Mouse (Mus musculus) cerebellum, adult 9-10 months (tissue): ENCODE data around the gene Antxr1.
A peak's percentile ranks its signal among the peaks of the same experiment; 100 is the strongest.

ENCODE experiments used
- DNase-seq: peaks from one replicate; pipeline ENCODE4 v3.0.0; 2022

Gene Antxr1

DNA sequence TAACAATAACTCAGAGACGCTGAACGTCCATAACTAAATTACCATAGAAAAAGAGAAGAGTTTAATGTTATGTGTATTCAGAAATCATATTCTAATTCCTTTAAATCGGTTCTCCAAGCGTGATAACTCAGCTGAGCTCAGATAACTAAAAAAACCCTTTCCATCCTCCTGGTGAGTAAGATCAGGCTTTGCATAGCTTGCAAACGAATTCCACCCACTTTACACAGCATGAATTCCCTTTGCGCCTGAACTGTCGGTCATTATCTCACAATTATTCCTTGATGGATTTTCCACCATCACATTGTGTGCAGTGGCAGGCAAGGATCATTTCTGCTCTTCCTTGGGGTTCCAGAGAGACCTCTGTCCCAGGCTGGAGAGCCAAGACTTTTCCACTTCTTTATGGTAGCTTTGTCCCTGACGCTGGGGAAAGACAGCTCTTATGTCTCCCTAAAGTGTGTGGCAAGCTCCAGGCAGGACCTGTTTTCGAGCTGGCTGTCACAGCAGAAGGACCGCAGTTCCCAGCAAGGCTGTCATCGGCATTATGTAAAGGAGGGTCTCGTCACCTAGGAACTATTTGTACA is 201.6 kb downstream of the Antxr1 start:
- no peak for DNase-seq

DNA sequence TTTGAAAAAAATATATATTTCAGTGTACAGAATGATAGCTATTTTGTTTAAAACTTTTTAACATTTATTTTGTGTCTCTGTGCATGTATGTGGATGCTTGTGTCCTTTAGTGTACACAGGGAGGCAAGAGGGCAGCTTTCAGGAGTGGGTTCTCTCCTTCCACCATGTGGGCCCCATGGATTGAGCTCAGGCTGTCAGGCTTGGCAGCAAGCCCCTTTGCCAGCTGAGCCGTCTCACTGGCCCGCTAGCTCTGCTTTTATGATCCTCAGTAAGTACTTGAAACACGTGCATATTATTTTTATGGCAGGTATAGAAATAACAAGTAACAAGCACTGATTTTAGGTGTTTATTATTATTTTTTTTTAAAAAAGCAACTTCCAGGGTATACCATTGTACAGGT is 202.1 kb downstream of the Antxr1 start:
- DNase-seq, result no peak

DNA sequence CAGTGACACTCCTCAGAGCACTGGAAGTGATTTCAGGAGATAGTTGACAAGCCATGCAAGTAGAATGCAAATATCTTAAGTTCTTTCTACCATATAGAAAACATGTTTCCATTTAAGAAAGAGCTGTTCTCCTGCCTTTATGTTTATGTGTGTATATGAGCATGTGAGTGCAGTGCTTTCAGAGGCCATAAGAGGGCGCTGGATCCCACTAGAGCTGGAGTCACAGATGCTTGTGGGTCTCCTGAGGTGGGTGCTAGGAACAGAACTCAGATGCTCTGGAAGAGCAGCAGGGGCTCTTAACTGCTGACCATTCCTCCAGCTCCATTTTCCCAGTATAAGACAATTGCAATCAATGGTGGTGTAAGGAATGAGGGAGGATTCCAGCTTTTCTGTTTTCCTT is 204.5 kb downstream of the Antxr1 start:
- DNase-seq, result no peak

DNA sequence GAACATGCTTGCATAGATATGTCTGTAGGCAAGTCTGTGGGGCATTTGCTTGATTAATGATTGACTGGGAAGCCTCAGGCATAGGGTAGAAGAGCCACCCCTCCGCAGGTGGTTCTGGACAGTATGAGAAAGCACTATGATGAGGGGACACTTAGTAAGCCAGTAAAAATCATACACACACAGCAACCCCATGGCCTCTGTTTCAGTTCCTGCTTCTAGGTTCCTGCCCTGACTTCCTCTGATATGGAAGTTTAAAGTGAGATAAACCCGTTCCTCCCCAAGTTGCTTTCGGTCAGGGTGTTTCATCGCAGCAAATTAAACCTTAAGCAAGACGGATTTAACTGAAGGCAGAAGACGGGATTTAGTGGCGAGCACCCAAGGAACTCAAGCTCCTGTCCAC is 205.0 kb downstream of the Antxr1 start:
- no peak for DNase-seq

DNA sequence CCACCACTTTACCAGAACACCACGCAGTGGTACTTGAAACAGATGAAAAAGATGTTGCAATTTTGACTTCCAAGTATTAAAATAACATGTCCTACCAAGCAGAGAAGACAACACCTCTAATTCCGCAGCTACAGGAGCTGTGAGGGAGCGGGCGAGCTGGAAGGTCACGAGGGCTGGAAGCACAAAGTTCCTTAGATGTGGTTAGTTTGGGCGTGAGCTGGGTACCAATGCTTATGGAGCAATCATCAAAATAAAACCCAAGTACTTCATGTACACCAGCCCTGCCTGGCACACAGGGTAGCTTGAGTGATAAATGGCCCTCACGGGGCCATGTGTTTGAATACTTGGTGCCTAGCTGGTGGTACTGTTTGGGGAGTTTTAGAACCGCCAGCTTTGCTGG is 205.8 kb downstream of the Antxr1 start:
- DNase-seq, result no peak

DNA sequence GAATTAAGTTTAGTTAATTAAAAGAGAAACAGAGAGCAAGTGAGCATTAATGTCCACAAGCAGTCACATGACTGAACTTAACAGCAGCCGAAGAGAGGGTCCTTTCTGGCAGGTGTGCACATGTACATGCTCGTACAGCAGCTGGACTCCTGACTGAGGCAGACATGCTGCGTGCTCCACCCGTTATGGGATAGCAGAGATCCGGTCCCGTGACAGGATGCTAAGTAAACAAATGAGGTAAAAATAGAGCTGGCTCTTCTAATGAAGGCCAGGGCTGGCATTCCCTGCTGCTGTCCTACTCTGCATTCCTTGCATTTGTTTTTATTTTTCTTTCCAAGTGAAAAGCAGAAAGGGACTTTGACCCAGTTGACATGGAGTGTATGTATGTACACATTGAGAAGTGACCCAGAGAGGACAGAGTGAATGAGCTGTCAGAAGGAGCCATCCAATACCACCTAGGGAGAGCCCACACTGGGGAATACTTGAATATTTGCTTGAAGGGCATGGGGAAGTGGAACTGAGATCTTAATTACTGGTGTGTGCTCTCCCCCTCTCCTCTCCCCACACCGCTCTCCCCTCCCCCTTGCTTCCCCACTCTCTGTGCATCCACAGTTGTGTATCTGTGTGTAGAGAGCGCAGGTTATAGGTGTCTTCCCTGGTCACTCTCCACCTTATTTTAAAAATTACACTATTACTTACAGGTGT is 208.4 kb downstream of the Antxr1 start:
- no peak for DNase-seq

DNA sequence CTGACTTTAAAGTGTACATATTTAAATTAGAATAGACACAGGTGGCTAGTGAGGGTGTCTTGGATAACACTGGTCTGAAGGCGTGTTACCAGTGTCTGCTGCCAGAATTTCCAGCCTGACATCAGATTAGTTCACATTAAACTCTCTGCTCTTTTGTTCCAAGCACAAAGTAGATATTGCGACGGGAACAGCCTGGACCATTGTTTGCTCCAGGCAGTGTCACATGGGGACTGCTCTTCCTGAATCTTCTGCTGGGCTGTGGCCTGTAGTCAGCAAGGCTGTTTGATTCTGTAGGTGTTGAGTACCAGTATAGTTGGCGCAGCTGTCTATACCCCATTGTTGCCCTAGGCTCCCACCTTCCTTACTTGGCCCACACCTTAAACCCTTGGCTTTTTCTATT is 211.6 kb downstream of the Antxr1 start:
- no peak for DNase-seq

DNA sequence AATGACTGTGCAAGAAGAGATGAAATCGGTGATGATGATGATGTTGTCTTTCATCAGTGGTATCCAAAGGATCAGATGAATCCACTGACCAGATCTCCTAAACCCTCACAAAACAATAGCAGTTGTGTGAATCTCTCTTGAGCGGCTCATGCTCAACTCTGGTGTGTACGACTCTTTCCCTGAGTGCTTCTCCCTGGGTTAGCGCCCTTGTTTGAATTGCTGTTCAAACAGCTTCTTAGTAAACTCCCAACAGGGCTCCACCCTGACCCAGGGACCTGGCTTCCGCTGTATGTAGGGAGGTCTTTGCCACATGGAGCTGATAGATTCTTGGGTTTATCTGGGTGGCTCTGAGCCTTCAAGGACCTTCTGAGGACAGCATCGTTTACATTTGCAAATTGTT is 212.2 kb downstream of the Antxr1 start:
- DNase-seq, result no peak

DNA sequence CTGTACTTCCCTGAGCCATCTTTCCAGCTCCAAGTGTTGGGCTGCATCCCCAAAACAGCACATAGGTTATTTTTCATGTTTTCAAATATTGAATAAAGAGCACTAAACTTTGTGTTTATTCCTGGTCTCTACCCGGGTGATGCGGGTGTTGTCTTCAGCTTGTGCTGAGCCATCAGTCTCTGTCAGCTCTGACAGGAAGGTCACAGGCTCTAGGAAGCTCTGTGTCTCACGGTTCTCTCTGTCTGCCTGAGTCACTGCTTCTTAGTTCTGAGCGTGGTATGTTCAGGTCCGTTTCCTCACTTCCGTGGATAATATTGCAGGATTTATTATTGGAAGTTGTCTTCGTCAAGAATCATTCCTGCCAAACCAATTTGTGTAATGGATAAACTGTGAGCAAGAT is 213.7 kb downstream of the Antxr1 start:
- no peak for DNase-seq

DNA sequence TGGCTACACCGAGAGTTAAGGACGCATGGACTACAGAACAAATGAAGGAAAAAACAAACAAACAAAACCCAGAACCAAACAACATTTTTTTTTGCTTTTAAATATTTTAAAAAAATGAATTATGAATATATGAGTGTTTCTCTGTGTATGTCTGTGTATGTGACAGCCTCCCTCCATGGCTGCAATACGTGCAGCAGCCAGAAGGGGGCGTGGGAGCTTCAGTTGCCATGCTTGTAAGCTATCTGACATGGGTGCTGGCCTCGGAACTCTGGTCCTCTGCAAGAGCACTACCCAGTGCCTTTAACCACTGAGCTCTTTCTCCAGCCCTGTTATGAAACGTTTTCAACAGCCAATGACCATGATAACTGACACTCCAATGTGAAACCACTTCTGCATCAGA is 215.0 kb downstream of the Antxr1 start:
- no peak for DNase-seq

DNA sequence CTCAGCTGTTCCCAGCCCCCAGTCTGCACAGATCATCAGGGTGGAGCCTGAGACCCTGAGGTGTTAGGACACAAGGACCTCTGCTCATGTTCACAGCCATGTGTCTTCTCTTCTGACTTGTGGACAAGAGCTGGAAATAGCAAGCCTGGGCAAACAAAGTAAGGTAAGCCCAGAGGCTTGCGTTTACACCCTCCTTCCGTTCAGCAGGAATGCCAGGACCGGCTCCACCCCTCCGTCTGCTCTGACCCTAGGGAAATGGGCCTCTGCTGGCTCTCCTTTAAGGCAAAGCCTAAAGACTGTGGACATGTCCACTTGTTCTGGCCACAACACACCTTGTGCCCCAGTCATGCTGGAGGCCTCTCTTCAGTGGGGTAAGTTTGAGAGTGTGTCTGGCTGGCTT is 215.6 kb downstream of the Antxr1 start:
- no peak for DNase-seq

DNA sequence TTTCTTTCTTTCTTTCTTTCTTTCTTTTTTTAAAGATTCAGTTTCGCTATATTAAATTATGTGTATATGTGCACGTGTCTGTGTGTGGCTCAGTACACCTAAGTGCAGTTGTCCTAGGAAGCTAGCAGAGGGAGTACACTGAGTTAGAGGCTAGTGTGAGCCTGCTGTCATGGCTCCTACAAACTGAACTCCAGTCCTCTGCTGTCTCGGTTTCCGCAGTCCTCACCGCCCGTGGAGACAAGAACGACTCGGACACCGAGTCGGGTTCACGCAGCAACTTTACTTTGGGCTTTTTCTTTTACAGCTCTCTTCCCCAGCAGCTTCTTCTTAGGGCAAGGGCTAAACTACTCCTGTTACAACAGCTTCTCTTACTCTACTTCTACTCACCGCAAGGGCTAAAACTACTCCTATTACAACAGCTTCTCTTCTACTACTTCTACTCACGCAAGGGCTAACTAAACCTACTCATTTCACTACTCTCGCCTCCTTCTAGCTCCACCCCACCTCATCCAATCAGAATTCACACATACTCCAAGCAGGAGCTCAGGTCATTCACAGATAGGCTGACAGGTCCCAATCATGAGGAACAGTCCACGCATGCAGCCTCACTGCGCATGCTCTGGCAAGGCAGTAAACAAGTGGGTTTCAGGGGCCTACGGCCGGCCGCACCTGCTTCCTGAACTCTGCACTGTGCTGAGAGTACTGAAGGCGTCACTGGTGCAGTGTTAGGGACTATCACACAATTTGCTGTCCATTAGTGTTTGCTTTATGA is 216.4 kb downstream of the Antxr1 start:
- DNase-seq, result no peak

DNA sequence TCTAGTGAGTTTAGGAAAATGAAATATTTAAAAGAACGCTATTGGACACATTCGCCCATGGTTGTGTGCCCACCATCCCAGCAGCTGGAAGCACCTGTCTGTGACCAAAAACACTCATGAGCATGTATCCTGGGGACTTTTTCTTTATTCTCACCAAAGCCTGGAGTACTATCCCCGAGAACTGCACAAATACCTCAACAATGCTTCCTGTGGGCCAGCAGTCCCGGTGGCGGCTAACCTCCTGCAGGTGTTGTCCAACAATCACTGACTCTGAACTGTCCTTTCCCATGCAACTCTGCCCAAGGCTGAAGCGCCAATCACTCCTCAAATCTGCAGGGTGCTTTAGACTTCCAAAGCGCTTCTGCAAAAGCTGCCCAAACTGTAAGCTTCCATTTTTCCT is 219.0 kb downstream of the Antxr1 start:
- no peak for DNase-seq

DNA sequence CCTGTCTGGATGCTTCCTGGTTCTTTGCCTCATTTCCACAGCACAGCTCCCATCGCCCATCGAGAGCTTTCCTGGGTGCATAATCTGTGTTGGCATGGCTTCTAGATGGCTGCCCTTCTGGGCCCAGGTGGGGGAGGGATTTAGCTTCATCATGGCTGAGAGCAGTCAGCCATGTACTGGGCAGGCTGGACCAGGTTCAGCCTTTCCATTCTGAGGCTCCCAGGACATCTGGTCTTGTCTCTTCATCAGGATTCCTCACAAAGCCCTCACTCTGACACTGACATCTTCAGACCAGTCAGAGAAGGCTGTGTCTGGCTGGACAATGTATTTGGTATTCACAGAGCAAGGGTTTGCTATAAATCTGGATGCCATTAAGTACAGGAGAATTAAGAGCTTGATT is 219.6 kb downstream of the Antxr1 start:
- no peak for DNase-seq

DNA sequence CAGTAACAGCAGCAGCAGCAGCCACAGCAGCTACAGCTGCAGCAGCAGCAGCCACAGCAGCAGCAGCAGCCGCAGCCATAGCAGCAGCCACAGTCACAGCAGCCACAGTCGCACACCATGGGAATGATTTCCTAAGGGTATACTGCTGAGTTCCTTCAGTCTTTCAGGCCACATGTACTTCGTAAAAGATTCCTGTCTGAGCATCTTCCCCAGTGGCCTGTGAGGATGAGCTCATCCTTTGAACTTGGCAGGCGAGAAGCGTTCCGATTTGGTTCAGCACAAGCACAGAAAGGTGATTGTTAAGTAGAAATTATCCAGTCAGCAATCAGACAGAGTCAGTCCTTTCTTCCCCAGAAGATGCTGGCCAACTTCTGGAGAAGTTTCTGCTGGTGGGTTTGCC is 223.5 kb downstream of the Antxr1 start:
- DNase-seq, result no peak

DNA sequence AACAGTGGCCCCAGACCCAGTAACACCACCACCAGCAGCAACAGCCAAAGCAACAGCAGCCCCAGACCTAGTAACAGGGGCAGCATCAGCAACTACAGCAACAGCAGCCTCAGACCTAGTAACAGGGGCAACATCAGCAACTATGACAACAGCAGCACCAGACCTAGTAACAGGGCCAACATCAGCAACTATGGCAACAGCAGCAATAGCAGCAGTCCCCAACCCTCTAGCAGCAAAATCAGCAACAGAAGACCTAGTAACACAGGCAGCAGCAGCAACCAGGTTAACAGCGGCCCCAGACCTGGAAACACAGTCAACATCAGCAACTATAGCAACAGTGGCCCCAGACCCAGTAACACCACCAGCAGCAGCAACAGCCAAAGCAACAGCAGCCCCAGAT is 224.1 kb downstream of the Antxr1 start:
- no peak for DNase-seq

DNA sequence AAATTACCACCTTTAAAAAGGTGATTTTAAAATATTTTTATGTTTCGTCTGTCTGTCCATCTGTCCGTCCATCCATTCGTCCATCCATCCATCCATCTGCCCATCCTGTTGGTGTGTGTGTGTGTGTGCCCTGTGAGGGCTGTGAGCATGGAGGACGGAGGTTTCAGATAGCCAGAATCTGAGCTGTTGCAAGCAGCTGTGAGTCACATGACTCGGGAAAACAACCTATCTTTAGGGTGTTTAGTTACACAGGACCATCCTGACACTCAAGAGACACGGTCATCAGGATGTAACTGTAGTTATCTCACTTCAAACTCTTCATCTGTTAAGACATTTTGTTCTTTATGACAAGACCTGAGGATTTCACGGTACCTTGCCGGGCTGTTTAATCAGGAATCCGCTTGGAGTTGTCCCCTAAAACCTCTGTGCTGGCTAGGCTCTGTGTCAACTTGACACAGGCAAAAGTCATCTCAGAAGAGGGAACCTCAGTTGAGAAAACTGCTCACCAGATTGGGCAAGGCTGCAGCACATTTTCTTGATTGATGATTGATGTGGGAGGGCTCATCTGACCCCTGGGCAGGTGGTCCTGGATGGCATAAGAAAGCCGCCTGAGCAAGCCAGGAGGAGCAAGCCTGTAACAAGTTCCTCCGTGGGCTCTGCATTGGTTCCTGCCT is 231.4 kb downstream of the Antxr1 start, which contains the start of gene D6Ertd527e:
Gene D6Ertd527e, plus strand, starts transcription at position 624 of the 674 bp plus-strand sequence.
- no peak for DNase-seq

DNA sequence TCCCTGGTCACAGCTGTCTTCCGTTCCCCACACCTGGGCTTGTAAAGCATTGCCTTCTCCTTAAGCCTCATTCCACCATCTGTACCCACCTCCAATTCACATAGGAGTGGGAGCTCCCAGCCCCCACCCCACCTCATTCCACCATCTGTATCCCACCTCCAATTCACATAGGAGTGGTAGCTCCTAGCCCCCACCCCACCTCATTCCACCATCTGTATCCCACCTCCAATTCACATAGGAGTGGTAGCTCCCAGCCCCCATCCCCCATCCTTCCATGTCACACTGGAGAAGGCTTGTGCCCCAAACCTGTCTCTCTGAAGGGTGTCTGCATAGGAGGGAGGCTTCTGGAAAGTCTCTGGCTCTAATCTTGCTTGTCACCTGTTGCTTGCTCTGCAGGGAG is 232.3 kb downstream of the Antxr1 start:
- no peak for DNase-seq

DNA sequence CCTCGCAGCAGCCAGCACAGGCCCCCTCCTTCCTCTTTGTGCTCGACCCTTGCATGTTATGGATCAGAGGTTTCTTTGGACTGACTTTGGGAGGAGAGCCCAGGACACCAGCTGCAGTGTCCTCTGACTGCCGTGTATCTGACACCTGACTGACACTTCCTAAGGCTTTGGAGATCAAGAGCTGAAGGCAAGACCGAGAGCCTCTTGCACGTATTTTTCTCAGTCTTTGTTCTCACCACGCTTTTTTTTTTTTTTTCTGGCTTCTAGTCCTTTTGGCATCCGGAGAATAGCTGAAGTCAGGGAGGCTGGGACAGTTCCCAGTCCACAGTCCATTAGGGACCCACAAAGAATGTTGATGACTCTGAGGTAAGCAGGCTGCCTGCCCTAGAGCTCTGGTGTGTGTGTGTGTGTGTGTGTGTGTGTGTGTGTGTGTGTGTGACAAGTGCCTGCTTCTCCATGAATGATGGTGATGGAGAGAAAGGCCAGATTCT is 233.2 kb downstream of the Antxr1 start:
- no peak for DNase-seq

DNA sequence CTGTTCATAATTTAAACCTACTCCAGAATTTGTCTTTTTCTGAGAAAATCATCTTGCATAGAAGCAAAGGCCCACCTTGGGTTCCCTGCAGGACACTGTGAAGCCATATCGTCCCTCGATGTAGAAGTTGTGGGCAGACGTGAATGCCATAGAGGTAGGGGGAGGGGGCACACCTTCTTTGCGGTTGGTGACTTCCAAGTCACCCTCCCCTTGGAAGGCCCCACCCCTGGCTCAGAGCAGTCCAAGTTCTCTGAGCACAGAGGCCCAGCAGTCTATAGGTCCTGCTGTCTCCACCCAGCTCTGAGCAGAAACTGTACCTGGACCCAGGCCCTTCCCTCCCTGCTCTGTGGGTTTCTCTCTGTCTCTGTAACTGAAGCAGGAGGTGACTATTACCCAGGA is 233.7 kb downstream of the Antxr1 start:
- no peak for DNase-seq

DNA sequence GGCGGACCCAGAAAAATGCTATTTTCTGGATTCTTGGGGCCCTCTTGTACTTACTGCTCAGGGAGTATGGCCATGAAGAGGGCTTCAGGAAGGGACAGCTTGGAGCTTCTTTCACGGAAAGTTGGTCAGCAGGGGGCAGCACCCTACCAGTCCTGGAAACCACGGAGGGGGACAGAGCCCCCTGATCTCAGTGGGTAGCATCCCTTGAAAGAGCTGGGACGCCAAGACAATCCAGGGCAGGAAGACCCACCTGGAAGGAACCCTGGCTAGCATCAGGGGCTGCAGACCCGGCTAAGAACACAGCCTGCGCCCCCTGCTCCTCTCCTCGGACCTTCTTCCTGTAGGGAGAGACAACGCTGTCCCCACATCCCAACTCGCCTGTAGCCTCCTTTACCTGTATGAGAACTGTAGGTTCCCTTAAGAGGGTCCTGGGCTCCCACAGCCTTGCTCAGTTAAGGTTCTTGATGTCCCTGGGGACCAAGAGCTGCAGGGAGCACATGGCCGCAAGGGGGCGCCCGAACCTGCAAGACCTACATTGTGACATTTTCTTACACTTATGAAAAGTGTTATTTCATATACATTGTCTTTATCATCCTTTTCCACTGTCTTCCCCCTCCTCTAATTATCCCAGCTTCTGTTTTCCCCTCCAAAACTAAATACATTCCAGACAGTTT is 234.2 kb downstream of the Antxr1 start:
- DNase-seq, result peak; percentile 78

DNA sequence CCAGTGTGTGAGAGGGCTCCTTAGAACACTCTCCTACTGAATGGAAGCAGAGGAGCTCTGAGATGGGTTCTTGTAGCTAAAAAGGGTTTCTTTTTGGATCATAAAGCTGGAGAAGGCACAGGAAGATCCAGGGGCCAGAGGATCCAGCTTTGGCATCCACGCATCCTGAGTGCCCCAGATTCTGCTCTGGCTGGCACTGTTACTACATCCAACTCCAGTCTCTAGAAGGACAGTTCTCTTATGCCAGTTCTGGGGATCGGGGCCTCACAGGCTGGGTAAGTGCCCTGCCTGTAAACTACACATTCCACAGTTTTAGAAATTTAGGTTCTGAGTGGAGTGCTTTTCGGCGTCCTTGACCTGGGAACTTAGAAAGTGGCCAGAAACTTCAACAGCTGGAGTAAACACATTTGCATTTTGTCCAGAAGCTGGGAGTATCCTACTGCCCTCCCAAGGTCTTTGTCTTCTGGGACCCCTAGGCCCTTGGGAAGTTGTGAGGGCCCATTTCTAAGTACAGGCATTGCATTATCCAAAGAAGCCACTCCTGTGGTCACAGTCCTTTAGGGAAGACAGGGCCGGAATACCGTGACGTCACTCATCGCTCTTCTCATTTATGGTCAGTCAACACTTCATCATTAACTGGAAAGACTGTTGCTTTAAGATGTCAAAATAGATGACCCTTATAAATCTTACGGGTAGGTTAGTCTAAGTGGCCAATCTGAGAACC is 235.2 kb downstream of the Antxr1 start:
- DNase-seq, result peak; percentile 9
